Mouse (Mus musculus): ENCODE measurements around the gene Rapgefl1. TPM values are rescaled to one million over a fixed set of nuclear protein-coding genes. Genes with fewer than 3 reads are reported as not detected.
A peak's percentile ranks its signal among the peaks of the same experiment; 100 is the strongest.

Rapgefl1 gene
- total and polyA plus RNA-seq, 3 experiments, result 0.08 to 0.29 TPM; not detected in 1

GRCm38 (mm10) chr11:98837231-98837704, 683 bp downstream of the Rapgefl1 start:
- Histone ChIP-seq H3K36me3 (replicated peaks in 1 of 2; ENCODE audit: control insufficient read depth in 1 of 2, insufficient read depth in 1 of 2, low read length in 1 of 2) (peaks cover 20 to 35% of the 10 kb centered on the region in 2 experiments), H3K4me2 (ENCODE audit: insufficient read depth, low read depth, poor library complexity, severe bottlenecking) (peak overlapping the region; percentile 81), H3K27ac (ENCODE audit: insufficient read depth, low read depth) (no peak overlapping the region), H3K4me1 (ENCODE audit: control insufficient read depth in 1 of 2, insufficient read depth in 2 of 2) (peaks cover 5 to 30% of the 10 kb centered on the region in 2 experiments; a peak in 2 of 4 replicates), H3K9ac (ENCODE audit: insufficient read depth, low read depth) (peak overlapping the region; percentile 61; the same call in 1 of the 2 replicates), H3K9me3 (replicated peaks; ENCODE audit: low read length) (no peaks in the 10 kb centered on the region), H3K79me2 (replicated peaks; ENCODE audit: control insufficient read depth, extremely low read depth, insufficient read depth, poor library complexity, severe bottlenecking) (no peaks in the 10 kb centered on the region), H3K27me3 (replicated peaks) (peaks cover 22% of the 10 kb centered on the region), H3K4me3 (replicated peaks in 1 of 3; ENCODE audit: low read depth in 2 of 3, low read length in 2 of 3, poor library complexity in 1 of 3) (no peak overlapping the region)
- TF ChIP-seq MAX (IDR thresholded peaks at IDR 0.05; ENCODE audit: low read length) (no peak), PAX5 (IDR thresholded peaks at IDR 0.05; ENCODE audit: low read length) (no peak), BHLHE40 (IDR thresholded peaks at IDR 0.05; ENCODE audit: low read depth, low read length) (no peak), MYC (IDR thresholded peaks at IDR 0.05; ENCODE audit: low read depth, low read length) (no peak), CHD1 (IDR thresholded peaks at IDR 0.05; ENCODE audit: low read depth, low read length) (no peak), USF1 (IDR thresholded peaks at IDR 0.05; ENCODE audit: low read depth, low read length) (no peak), EP300 (IDR thresholded peaks at IDR 0.05; ENCODE audit: low read length) (no peak), TCF12 (IDR thresholded peaks at IDR 0.05; ENCODE audit: low read depth, low read length) (no peak), E2F4 (IDR thresholded peaks at IDR 0.05; ENCODE audit: insufficient replicate concordance, low read depth, low read length) (no peak), ZC3H11A (IDR thresholded peaks at IDR 0.05; ENCODE audit: low read depth, low read length) (no peak), JUND (conservative IDR thresholded peaks at IDR 0.05; ENCODE audit: low read depth, low read length) (no peak), ZNF384 (IDR thresholded peaks at IDR 0.05; ENCODE audit: low read depth, low read length) (no peak), HCFC1 (IDR thresholded peaks at IDR 0.05; ENCODE audit: low read depth, low read length) (no peak), UBTF (IDR thresholded peaks at IDR 0.05; ENCODE audit: low read depth, low read length) (no peak), JUN (IDR thresholded peaks at IDR 0.05; ENCODE audit: insufficient read depth, low read depth, low read length) (no peak), SMC3 (IDR thresholded peaks at IDR 0.05; ENCODE audit: low read depth, low read length) (no peak), ELF1 (IDR thresholded peaks at IDR 0.05; ENCODE audit: low read depth, low read length) (no peak), ETS1 (conservative IDR thresholded peaks at IDR 0.05; ENCODE audit: low read depth, low read length) (no peak), MAFK (IDR thresholded peaks at IDR 0.05; ENCODE audit: insufficient replicate concordance, low read length) (no peak), POLR2AphosphoS2 (IDR thresholded peaks at IDR 0.05; ENCODE audit: low read depth, low read length) (no peak)
- in situ Hi-C loops (cut with MboI; ENCODE audit: low pct_ligation_motif_present, low pct_unique_long_range_greater_than_20kb, low sequenced_read_pairs), result no loop called here
- dilution Hi-C loops (cut with MboI; ENCODE audit: extremely low pct_ligation_motif_present, extremely low pct_unique_long_range_greater_than_20kb, low sequenced_read_pairs), result no loop called here
- no peak for DNase-seq (ENCODE audit: extremely low read depth)

- H3K27ac ChIP-seq (ENCODE audit: insufficient read depth, low read depth), result no peak overlapping the region
- no peak overlapping the region for H3K4me2 ChIP-seq (ENCODE audit: insufficient read depth, low read depth, poor library complexity, severe bottlenecking)
- peaks cover 14 to 28% of the 10 kb centered on the region in 2 experiments for H3K36me3 ChIP-seq (replicated peaks in 1 of 2; ENCODE audit: control insufficient read depth in 1 of 2, insufficient read depth in 1 of 2, low read length in 1 of 2)
- in situ Hi-C loops (cut with MboI; ENCODE audit: low pct_ligation_motif_present, low pct_unique_long_range_greater_than_20kb, low sequenced_read_pairs) (no loop called here), dilution Hi-C loops (cut with MboI; ENCODE audit: extremely low pct_ligation_motif_present, extremely low pct_unique_long_range_greater_than_20kb, low sequenced_read_pairs) (no loop called here)
- no peaks in the 10 kb centered on the region for H3K79me2 ChIP-seq (replicated peaks; ENCODE audit: control insufficient read depth, extremely low read depth, insufficient read depth, poor library complexity, severe bottlenecking)
- no peaks in the 10 kb centered on the region for H3K9me3 ChIP-seq (replicated peaks; ENCODE audit: low read length)
- TF ChIP-seq BHLHE40 (IDR thresholded peaks at IDR 0.05; ENCODE audit: low read depth, low read length) (no peak), IRF4 (IDR thresholded peaks at IDR 0.05; ENCODE audit: low read depth, low read length) (no peak), GABPA (IDR thresholded peaks at IDR 0.05; ENCODE audit: insufficient replicate concordance, low read depth, low read length) (no peak), POLR2A (IDR thresholded peaks at IDR 0.05; ENCODE audit: low read depth, low read length) (no peak), POLR2AphosphoS2 (IDR thresholded peaks at IDR 0.05; ENCODE audit: low read depth, low read length) (no peak), CHD2 (IDR thresholded peaks at IDR 0.05; ENCODE audit: low read length) (no peak), MAZ (IDR thresholded peaks at IDR 0.05; ENCODE audit: low read depth, low read length) (no peak)
- peaks cover 5 to 30% of the 10 kb centered on the region in 2 experiments; a peak in 2 of 4 replicates for H3K4me1 ChIP-seq (ENCODE audit: control insufficient read depth in 1 of 2, insufficient read depth in 2 of 2)
- H3K4me3 ChIP-seq (replicated peaks in 1 of 3; ENCODE audit: low read depth in 2 of 3, low read length in 2 of 3, poor library complexity in 1 of 3), result no peak overlapping the region
- no peak overlapping the region for H3K9ac ChIP-seq (ENCODE audit: insufficient read depth, low read depth)
- no peak for DNase-seq (ENCODE audit: extremely low read depth)
- peaks cover 25% of the 10 kb centered on the region for H3K27me3 ChIP-seq (replicated peaks)
These were observed 1.3 kb downstream of the Rapgefl1 start for GRCm38 (mm10) chr11:98837917-98838316.
